Mouse (Mus musculus) intestine, embryonic 14.5 days (tissue): ENCODE results near the gene Vac14. TPM values are rescaled to one million over a fixed set of nuclear protein-coding genes. Genes with fewer than 3 reads are reported as not detected.
A peak's percentile ranks its signal among the peaks of the same experiment; 100 is the strongest.

Experiments
- ATAC-seq: fragments of 200-750 bp; cut with Nextera tagmentation; replicated peaks from 2 replicates; pipeline ENCODE4 v1.8.0; 2017; ENCODE audit warnings: low read depth, moderate number of reproducible peaks, moderate TSS enrichment, moderate library complexity; ENCODE audit not compliant: low FRiP score, low TSS enrichment
- DNase-seq: peaks from one replicate; pipeline ENCODE4 v3.0.0-alpha.2; 2018; ENCODE audit warnings: low spot score
- H3K27ac ChIP-seq: fragments of 300-500 bp; sonication (generic); 2 replicates; pipeline ENCODE4 v1.5.1; 2014; ENCODE audit warnings: low read depth, mild to moderate bottlenecking, control low read depth
- H3K27me3 ChIP-seq: fragments of 300-500 bp; sonication (generic); replicated peaks from 2 replicates; pipeline ENCODE4 v1.6.1; 2014; ENCODE audit warnings: low read length, control low read depth; ENCODE audit not compliant: control insufficient read depth, insufficient read depth
- H3K36me3 ChIP-seq: fragments of 300-500 bp; sonication (generic); 2 replicates; pipeline ENCODE4 v1.6.1; 2014; ENCODE audit warnings: low read length, control low read depth; ENCODE audit not compliant: control insufficient read depth, insufficient read depth
- H3K4me1 ChIP-seq: fragments of 300-500 bp; sonication (generic); replicated peaks from 2 replicates; pipeline ENCODE4 v1.6.1; 2014; ENCODE audit warnings: low read length, control low read depth, mixed read lengths; ENCODE audit not compliant: control insufficient read depth, insufficient read depth
- H3K4me2 ChIP-seq: fragments of 300-500 bp; sonication (generic); 2 replicates; pipeline ENCODE4 v1.6.1; 2014; ENCODE audit warnings: low read length
- H3K4me3 ChIP-seq: fragments of 300-500 bp; sonication (generic); 2 replicates; pipeline ENCODE4 v1.5.1; 2014; ENCODE audit warnings: low read depth, low read length, control low read depth, mixed read lengths
- H3K9ac ChIP-seq: fragments of 300-500 bp; sonication (generic); 2 replicates; pipeline ENCODE4 v1.6.1; 2014; ENCODE audit warnings: mild to moderate bottlenecking, low read length
- H3K9me3 ChIP-seq: fragments of 300-500 bp; sonication (generic); 2 replicates; pipeline ENCODE4 v1.6.1; 2016; ENCODE audit warnings: low read length, control low read depth; ENCODE audit not compliant: control insufficient read depth
- WGBS: fragments of 180-500 bp; shearing (Covaris S2); extraction: QIAGEN DNeasy Blood & Tissue Kit; methylation state at CpG from one replicate; pipeline ENCODE4 v1.1.7; 2014; 5-methylcytosine and 5-hydroxymethylcytosine counted together
- polyA plus RNA-seq: library from polyadenylated mRNA; unstranded; fragments of >200 nt; fragmentation: Nextera tagmentation; extraction: Ambion mirVana; gene quantifications from 2 replicates; pipeline ENCODE4 v1.2.1, GENCODE M21; 2014

Gene Vac14
- polyA plus RNA-seq = 24.2 and 27.2 TPM in 2 replicates

DNA sequence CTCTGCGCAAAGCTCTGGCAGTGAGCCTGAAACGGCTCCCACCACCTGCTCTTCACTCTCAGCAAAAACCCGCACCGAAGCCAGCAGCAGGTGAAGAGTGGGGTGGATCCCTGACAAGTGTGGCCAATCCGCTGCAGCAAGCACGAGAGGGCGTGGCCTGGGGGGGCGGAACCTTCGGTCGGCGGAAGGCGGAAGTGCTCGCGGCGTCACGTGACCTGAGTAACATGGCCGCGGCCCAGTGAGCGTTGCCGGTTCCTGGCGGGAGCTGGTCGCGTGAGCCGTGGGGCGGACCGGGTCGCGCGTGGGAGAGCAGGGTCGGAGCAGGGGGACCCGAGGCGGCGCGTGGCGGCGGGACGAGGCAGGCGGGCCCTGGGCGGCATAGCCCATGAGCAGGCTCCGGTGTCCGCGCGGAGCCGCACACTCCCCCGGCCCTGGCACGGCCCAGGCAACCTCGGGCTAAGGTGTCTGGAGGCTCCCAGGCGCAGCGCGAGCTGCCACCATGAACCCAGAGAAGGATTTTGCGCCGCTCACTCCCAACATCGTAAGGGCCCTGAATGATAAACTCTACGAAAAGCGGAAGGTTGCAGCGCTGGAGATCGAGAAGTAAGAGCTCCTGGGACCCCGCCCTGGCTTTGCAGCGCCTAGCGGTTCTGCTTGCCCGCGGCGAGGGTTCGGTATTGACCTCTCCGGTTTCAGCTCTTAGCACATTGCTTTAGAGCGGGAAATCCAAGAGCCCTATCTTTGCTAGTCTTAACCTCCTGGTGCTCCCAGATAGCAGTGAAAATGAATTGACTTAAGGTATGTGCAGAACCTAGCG, at the start of gene Vac14:
Gene Vac14, plus strand, starts transcription at position 195 of the 817 bp plus-strand sequence.
- Histone ChIP-seq H3K27ac (no peak within 1 kb of the TSS), H3K4me3 (peak within 1 kb of the TSS; percentile 79), H3K4me1 (peaks cover 9% of the 10 kb centered on the region)

DNA sequence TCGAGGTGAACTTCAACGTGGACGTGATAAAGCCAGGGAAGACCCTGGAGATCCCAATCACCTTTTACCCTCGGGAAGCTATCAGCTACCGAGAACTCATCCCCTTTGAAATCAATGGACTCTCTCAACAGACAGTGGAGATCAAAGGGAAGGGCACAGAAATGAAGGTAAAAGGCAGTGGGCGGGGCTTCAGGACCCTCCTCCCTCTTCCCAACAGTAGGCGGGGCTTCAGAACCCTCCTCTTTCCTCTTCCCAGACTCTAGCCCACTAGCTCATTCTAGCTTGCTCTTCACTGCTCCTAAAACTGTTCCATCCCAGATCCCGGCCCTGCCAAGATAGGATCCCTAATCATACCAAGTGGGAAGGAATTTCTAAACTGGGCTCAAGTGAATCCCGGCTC, 25.7 kb upstream of the Vac14 start:
- 79% methylated on average over 9 of the region's 9 CpGs for WGBS
- no peaks in the 10 kb centered on the region for H3K9me3 ChIP-seq

More for the DNA sequence above, at the start of gene Vac14:
- 0% methylated on average over 64 of the region's 67 CpGs for WGBS
- Histone ChIP-seq H3K4me2 (peak within 1 kb of the TSS; percentile 70), H3K27me3 (no peaks in the 10 kb centered on the region), H3K9ac (peak within 1 kb of the TSS; percentile 62), H3K9me3 (no peaks in the 10 kb centered on the region), H3K36me3 (no peaks in the 10 kb centered on the region)
- ATAC-seq (peak; percentile 95), DNase-seq (peak; percentile 99)

DNA sequence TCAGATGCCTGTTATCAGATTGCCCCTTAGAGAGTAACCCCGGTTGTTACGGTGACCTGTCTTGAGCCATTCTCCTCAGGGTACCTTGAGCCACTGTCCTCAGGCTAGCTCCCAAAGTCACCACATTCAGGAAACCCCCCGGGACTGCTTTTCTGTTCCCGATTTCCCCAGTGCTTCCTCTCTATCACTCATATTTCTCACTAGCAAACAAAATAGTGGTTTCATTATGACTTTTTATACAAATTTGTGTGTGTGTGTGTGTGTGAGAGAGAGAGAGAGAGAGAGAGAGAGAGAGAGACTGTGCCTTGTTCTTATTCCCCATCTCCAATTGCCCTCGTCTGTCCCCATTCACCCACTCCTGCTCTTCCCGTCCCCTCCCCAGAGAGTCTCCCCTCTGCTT, 24.2 kb upstream of the Vac14 start:
- Histone ChIP-seq H3K4me1 (no peaks in the 10 kb centered on the region), H3K4me3 (no peak overlapping the region), H3K9me3 (no peaks in the 10 kb centered on the region), H3K4me2 (no peak overlapping the region), H3K27ac (no peak overlapping the region), H3K36me3 (no peaks in the 10 kb centered on the region), H3K27me3 (no peaks in the 10 kb centered on the region), H3K9ac (no peak overlapping the region)
- no peak for DNase-seq
- 79% methylated on average over 6 of the region's 6 CpGs for WGBS
- no peak for ATAC-seq

More for the DNA sequence above, 25.7 kb upstream of the Vac14 start:
- Histone ChIP-seq H3K4me1 (no peaks in the 10 kb centered on the region), H3K27ac (no peak overlapping the region), H3K27me3 (no peaks in the 10 kb centered on the region), H3K36me3 (no peaks in the 10 kb centered on the region), H3K4me2 (no peak overlapping the region), H3K9ac (no peak overlapping the region), H3K4me3 (no peak overlapping the region)
- DNase-seq (no peak), ATAC-seq (no peak)

DNA sequence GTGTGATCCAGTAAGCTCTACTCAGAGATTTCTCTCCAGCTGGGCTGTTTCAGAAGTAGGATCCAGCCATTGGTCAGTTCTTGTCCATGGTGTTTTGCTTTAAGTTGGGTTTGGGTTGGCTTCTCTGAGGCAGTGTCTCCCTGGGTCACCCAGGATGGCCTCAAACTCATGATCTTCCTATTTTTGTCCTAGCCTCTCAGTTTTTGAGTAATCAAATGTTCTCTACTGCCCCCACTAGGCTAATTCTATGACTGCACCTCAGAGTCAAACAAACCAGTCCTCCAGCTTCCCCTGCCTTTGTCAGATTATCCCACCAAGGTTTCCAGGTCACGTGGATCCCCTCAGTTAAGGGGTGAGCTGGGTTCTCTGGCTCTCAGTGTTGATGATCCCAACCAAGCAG, 13.8 kb upstream of the Vac14 start:
- no peak overlapping the region for H3K4me2 ChIP-seq
- H3K27me3 ChIP-seq = no peaks in the 10 kb centered on the region
- no peak overlapping the region for H3K4me3 ChIP-seq
- WGBS = 8% methylated on average over 1 of the region's 1 CpGs
- H3K9ac ChIP-seq = no peak overlapping the region
- ATAC-seq (no peak), DNase-seq (peak; percentile 65)
- no peaks in the 10 kb centered on the region for H3K36me3 ChIP-seq
- H3K4me1 ChIP-seq = no peaks in the 10 kb centered on the region
- no peak overlapping the region for H3K27ac ChIP-seq
- no peaks in the 10 kb centered on the region for H3K9me3 ChIP-seq

DNA sequence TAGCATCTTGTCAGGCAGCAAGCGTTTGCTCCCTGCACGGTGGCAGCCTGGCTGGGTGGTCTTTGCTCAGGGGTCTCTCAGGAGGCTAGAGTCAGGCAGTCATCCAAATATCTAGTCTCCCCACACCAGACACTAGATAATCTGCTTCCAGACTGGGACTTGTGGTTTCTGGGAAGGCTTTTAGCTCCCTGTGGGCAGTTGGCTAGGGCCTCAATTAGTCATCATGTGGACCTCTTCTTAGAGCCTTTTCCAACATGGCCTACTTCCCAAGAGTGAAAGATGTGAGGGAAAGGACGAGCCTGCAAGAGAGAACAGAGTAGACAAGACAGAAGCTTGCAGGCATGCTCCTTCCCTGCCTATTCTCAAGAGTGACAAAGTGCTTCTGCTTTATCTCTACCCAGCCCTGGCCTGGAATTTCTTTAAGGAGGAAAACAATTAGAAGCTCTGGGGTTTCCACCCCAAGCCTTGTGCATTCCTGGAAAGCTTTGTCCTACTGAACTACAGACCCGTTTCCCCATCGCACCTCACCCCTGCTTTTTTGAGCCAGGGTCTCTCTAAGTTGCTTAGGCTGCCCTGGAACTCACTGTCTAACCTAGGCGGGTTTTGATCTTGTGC, 12.9 kb upstream of the Vac14 start:
- H3K4me1 ChIP-seq = no peaks in the 10 kb centered on the region
- DNase-seq = no peak
- H3K4me2 ChIP-seq = no peak overlapping the region
- WGBS = 55% methylated on average over 6 of the region's 6 CpGs
- H3K9me3 ChIP-seq = no peaks in the 10 kb centered on the region
- no peaks in the 10 kb centered on the region for H3K27me3 ChIP-seq
- H3K9ac ChIP-seq = no peak overlapping the region
- H3K27ac ChIP-seq = no peak overlapping the region
- no peaks in the 10 kb centered on the region for H3K36me3 ChIP-seq
- ATAC-seq = no peak
- no peak overlapping the region for H3K4me3 ChIP-seq

DNA sequence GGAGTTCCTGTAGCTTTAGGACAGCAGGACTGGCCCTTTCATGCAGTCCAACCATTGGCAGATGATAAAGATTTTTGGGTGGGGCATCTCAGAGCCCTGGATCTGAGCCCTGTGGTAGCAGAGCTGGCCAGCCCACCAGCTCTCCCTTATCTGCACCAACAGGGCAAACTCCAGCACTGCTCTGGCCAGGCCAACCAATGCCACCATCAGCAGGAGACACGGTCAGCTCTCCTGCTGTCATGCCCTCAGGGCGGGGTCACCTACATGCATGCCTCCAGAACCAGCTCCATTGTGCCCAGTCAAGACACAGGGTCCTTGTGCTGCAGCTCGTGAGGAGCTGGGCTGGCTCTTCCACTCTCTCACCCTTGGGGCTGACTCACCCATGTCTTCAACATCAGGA, 2.7 kb upstream of the Vac14 start:
- ATAC-seq (no peak), DNase-seq (no peak)
- WGBS = 62% methylated on average over 3 of the region's 3 CpGs
- H3K9me3 ChIP-seq = no peaks in the 10 kb centered on the region
- 0 out of 2 replicates have a peak, but pooled peaks cover 2% of the 10 kb centered on the region for H3K27me3 ChIP-seq
- H3K4me2 ChIP-seq = no peak overlapping the region
- H3K4me1 ChIP-seq = peaks cover 9% of the 10 kb centered on the region
- no peak overlapping the region for H3K9ac ChIP-seq
- no peak overlapping the region for H3K27ac ChIP-seq
- H3K36me3 ChIP-seq = no peaks in the 10 kb centered on the region
- no peak overlapping the region for H3K4me3 ChIP-seq

DNA sequence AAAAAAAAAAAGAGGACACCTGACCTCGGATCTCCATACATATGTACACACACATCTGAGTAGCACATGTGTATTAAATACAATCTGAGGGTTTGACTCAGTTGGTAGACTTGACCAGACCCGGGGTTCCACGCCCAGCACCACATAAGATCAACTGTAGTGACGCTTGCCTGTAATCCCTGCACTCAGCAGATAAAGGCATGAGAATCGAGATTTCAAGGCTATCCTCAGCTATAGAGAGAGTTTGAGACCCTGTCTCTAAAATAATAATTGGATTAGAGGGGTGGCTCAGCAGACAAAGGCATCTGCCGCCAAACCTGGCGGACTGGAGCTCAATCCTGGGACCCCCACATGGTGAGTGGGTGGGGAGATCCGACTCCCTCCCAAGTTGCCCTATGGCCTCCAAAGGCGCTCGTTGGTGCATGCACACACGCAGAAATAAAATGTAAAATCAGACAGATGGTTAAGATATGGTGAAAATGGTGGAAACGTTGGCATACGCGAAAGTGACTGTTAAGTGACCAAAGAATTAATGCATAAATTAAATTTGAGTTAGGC, 505 bp upstream of the Vac14 start:
- no peaks in the 10 kb centered on the region for H3K27me3 ChIP-seq
- WGBS = 22% methylated on average over 14 of the region's 14 CpGs

DNA sequence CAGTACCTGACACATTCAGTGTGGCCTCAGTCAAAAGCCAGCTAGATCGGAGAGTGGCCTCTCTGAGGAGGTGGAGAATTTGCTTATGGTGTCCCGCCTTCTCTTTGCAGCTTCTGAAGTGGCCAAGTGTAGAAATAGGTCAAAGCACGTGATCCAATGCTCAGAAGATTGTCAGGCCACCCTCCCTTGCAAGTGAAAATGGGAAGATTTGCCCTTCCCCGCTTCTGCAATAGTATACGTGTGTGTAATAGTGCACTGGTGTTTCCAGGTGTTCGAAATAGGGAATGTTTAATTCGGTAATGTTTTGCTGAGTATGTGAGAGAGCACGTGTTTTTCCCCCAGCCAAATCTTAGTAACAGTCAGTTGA, 806 bp downstream of the Vac14 start:
- WGBS = 29% methylated on average over 8 of the region's 8 CpGs
- Histone ChIP-seq H3K9me3 (no peaks in the 10 kb centered on the region), H3K4me2 (peak overlapping the region; percentile 70), H3K27ac (no peak overlapping the region), H3K36me3 (no peaks in the 10 kb centered on the region), H3K9ac (peak overlapping the region; percentile 62; the same call in 1 of the 2 replicates), H3K4me1 (peaks cover 9% of the 10 kb centered on the region), H3K4me3 (peak overlapping the region; percentile 79), H3K27me3 (no peaks in the 10 kb centered on the region)
- DNase-seq (no peak), ATAC-seq (no peak)

More for the DNA sequence above, 505 bp upstream of the Vac14 start:
- H3K27ac ChIP-seq = no peak overlapping the region
- H3K36me3 ChIP-seq = no peaks in the 10 kb centered on the region
- no peak for DNase-seq
- H3K4me1 ChIP-seq = peaks cover 9% of the 10 kb centered on the region
- H3K9ac ChIP-seq = peak overlapping the region; percentile 15; the same call in 1 of the 2 replicates
- H3K4me2 ChIP-seq = peak overlapping the region; percentile 70
- peak; percentile 13; the same call in 1 of the 2 replicates for ATAC-seq
- H3K4me3 ChIP-seq = peak overlapping the region; percentile 79
- H3K9me3 ChIP-seq = no peaks in the 10 kb centered on the region
